Mouse (Mus musculus) MEL (cell line): ENCODE data around the gene Rab7.

ENCODE experiments used
- CTCF ChIP-seq, 3 experiments: IDR thresholded peaks in 2 of 3; conservative IDR thresholded peaks in 1 of 3; 2 replicates each; pipeline ENCODE4 v1.5.1; 2011 to 2012; ENCODE audit warnings: low read length in 3 of 3, low read depth in 2 of 3, mild to moderate bottlenecking in 2 of 3, improper control_type of control experiment in 1 of 3, inconsistent platforms in 1 of 3, mixed read lengths in 1 of 3, moderate library complexity in 1 of 3; ENCODE audit not compliant: control insufficient read depth in 1 of 3, insufficient read depth in 1 of 3, poor library complexity in 1 of 3, severe bottlenecking in 1 of 3
- E2F4 ChIP-seq: IDR thresholded peaks from 2 replicates; pipeline ENCODE4 v1.6.1; 2011; ENCODE audit warnings: low read depth, low read length, improper control_type of control experiment, borderline replicate concordance

GRCm38 (mm10) chr6:88060602-88061001 lies 15.5 kb upstream of the Rab7 start:
- TF ChIP-seq E2F4 (no peak), CTCF (IDR thresholded peaks at IDR 0.05 in 2 of 3, conservative IDR thresholded peaks at IDR 0.05 in 1 of 3; ENCODE audit: control insufficient read depth in 1 of 3, insufficient read depth in 1 of 3, low read depth in 2 of 3, low read length in 3 of 3, poor library complexity in 1 of 3, severe bottlenecking in 1 of 3) (no peak)
